Mouse (Mus musculus) forebrain, embryonic 11.5 days (tissue): ENCODE measurements around the gene Mrpl54. TPM values are rescaled to one million over a fixed set of nuclear protein-coding genes. Genes with fewer than 3 reads are reported as not detected.

Source experiments
- ATAC-seq: fragments of 200-750 bp; cut with Nextera tagmentation; replicated peaks from 2 replicates; pipeline ENCODE4 v1.8.0; 2017; ENCODE audit warnings: moderate TSS enrichment; ENCODE audit not compliant: low FRiP score
- DNase-seq: peaks from one replicate; pipeline ENCODE4 v3.0.0-alpha.2; 2017; ENCODE audit warnings: low spot score
- H3K27ac ChIP-seq: fragments of 300-500 bp; sonication (generic); 2 replicates; pipeline ENCODE4 v1.5.1; 2014; ENCODE audit warnings: low read depth, low read length
- H3K27me3 ChIP-seq: fragments of 300-500 bp; sonication (generic); 2 replicates; pipeline ENCODE4 v1.6.1; 2014; ENCODE audit warnings: mild to moderate bottlenecking, low read length, mixed read lengths; ENCODE audit not compliant: control insufficient read depth, insufficient read depth
- H3K36me3 ChIP-seq: fragments of 300-500 bp; sonication (generic); 2 replicates; pipeline ENCODE4 v1.6.1; 2014; ENCODE audit warnings: mild to moderate bottlenecking, low read length, moderate library complexity, mixed read lengths; ENCODE audit not compliant: control insufficient read depth, insufficient read depth
- H3K4me1 ChIP-seq: fragments of 300-500 bp; sonication (generic); replicated peaks from 2 replicates; pipeline ENCODE4 v1.6.1; 2014; ENCODE audit warnings: low read length, mixed read lengths; ENCODE audit not compliant: control insufficient read depth, insufficient read depth
- H3K4me2 ChIP-seq: fragments of 300-500 bp; sonication (generic); 2 replicates; pipeline ENCODE4 v1.6.1; 2014; ENCODE audit warnings: low read depth, mild to moderate bottlenecking, low read length, moderate library complexity, mixed read lengths; ENCODE audit not compliant: severe bottlenecking
- H3K4me3 ChIP-seq: fragments of 300-500 bp; sonication (generic); 2 replicates; pipeline ENCODE4 v1.5.1; 2014; ENCODE audit warnings: low read depth, low read length
- H3K9ac ChIP-seq: fragments of 300-500 bp; sonication (generic); 2 replicates; pipeline ENCODE4 v1.6.1; 2014; ENCODE audit warnings: low read length
- H3K9me3 ChIP-seq: fragments of 300-500 bp; sonication (generic); 2 replicates; pipeline ENCODE4 v1.6.1; 2016; ENCODE audit warnings: low read length, mixed read lengths; ENCODE audit not compliant: control insufficient read depth
- WGBS: fragments of 180-500 bp; shearing (Covaris S2); extraction: QIAGEN DNeasy Blood & Tissue Kit; methylation state at CpG from one replicate; pipeline ENCODE4 v1.1.7; 2014; 5-methylcytosine and 5-hydroxymethylcytosine counted together
- polyA plus RNA-seq: library from polyadenylated mRNA; unstranded; fragments of >200 nt; fragmentation: Nextera tagmentation; extraction: Ambion mirVana; gene quantifications from 2 replicates; pipeline ENCODE4 v1.2.1, GENCODE M21; 2014

Gene Mrpl54
- polyA plus RNA-seq, 1 experiment from 2014 or later = 147 TPM

DNA sequence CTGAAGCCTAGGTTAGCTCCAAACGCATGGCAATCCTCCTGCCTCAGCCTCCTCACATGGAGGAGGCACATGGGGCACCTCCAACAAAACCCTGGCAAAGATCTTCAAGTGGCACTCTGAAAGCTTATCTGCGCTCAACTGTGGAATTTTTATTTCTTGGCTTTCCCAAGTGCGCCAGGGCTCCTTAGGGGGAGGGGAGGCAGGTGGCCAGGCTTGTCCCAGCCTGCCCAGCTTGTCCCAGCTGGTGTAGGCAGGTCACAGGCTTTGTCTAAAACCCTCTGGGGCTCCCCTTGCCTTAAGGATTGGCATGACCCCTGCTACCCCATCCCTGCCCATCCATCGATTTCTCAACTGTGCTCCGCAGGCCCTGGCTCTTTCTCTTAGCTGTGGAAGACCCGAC is 17.5 kb upstream of the Mrpl54 start:
- peaks cover 2% of the 10 kb centered on the region; the same call in 1 of the 2 replicates for H3K4me1 ChIP-seq
- H3K9me3 ChIP-seq = no peaks in the 10 kb centered on the region
- H3K4me2 ChIP-seq = no peak overlapping the region
- no peak for DNase-seq
- no peak overlapping the region for H3K4me3 ChIP-seq
- H3K27me3 ChIP-seq = peaks cover 12% of the 10 kb centered on the region
- ATAC-seq = no peak
- 69% methylated on average over 6 of the region's 6 CpGs for WGBS
- no peak overlapping the region for H3K9ac ChIP-seq
- H3K27ac ChIP-seq = no peak overlapping the region
- no peaks in the 10 kb centered on the region for H3K36me3 ChIP-seq

DNA sequence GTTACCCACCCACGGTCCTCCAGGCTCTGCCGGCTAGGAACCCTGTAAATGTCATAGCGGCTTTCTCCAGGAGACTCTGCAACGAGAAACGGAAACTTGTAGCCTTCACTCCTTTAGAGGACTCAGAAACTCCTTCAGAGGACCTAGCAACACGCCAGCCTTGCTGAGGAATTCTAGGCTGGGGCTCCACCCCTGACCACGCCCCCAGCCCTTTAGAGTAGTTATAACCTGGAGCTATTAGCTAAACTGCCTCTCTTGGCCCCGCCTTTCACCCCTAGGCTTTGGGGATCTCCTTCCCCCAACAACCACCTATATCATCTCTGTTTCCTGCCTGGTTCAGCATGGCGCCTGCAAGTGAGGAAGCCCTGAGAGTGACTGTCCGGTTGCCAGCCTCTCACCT is 12.8 kb upstream of the Mrpl54 start:
- 49% methylated on average over 10 of the region's 10 CpGs for WGBS
- no peak overlapping the region for H3K4me2 ChIP-seq
- no peaks in the 10 kb centered on the region for H3K4me1 ChIP-seq
- H3K27ac ChIP-seq = no peak overlapping the region
- H3K27me3 ChIP-seq = peaks cover 5% of the 10 kb centered on the region
- no peaks in the 10 kb centered on the region for H3K36me3 ChIP-seq
- no peak overlapping the region for H3K4me3 ChIP-seq
- no peaks in the 10 kb centered on the region for H3K9me3 ChIP-seq
- H3K9ac ChIP-seq = no peak overlapping the region
- DNase-seq = no peak
- no peak for ATAC-seq

DNA sequence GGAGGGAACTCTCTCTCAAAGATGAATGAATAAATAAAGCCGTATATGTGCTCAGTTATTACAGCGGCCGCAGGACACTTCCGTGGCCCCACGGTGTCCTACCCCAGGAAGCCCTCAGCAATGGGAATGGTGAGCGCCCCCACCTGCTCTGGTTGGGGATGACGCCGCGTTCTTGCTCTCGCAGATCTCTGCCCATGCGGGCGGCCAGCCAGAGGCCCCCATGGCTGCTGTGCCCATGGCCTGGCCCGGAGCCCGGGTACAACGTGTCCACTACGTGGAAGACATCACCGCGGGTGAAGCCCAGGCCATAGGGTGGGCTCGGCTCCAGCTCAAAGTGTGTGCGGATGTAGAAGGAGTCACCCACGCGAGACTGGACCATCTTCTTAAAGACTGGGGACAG is 10.9 kb upstream of the Mrpl54 start:
- 78% methylated on average over 22 of the region's 22 CpGs for WGBS
- Histone ChIP-seq H3K4me3 (no peak overlapping the region), H3K36me3 (peaks cover 2% of the 10 kb centered on the region; the same call in 1 of the 2 replicates), H3K27me3 (no peaks in the 10 kb centered on the region), H3K4me1 (no peaks in the 10 kb centered on the region), H3K9me3 (no peaks in the 10 kb centered on the region), H3K4me2 (no peak overlapping the region), H3K9ac (no peak overlapping the region), H3K27ac (no peak overlapping the region)
- DNase-seq (no peak), ATAC-seq (no peak)

DNA sequence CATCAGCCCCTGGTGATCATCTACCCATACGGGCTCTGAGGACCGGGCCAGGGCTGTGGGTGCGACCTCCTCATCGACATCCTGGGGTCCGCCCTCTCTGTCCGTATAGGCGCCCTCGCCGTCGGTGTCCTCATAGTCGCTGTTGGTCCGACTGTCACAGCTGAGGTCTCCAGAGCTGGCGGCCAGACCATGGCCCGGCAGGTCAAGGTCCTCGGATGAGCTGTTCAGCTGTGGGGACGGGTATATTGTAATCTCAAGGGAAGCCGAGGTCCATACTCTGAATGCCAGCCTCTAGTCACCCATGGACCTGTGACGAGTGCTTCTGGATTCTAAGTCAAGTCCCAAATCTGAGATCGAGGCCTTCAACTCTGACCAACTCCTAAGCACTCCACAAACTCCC is 7.1 kb upstream of the Mrpl54 start:
- Histone ChIP-seq H3K4me2 (no peak overlapping the region), H3K4me3 (no peak overlapping the region), H3K4me1 (no peaks in the 10 kb centered on the region; the same call in 1 of the 2 replicates), H3K36me3 (peaks cover 6% of the 10 kb centered on the region; the same call in 1 of the 2 replicates), H3K9me3 (no peaks in the 10 kb centered on the region), H3K9ac (no peak overlapping the region), H3K27me3 (no peaks in the 10 kb centered on the region), H3K27ac (no peak overlapping the region)
- no peak for ATAC-seq
- no peak for DNase-seq
- 95% methylated on average over 19 of the region's 19 CpGs for WGBS

DNA sequence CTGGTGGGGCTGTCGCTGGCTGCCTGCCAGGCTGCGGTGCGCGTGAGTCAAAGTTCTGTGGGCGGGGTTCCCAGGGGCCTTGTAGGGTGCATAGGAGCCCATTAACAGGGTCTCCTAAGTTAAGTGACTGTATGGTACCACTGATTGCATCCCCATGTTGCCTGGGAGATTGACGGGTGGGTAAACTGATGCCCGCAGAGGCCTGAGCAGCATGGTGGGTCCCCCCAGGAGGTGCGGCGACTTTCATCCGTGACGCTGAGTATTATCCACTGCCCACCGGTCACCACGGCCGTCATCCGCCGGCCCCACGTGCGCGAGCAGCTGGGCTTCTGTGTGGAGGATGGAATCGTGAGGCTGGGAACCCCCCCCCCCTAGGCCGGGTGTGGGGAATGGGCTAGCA is 5.6 kb upstream of the Mrpl54 start:
- Histone ChIP-seq H3K36me3 (peaks cover 6% of the 10 kb centered on the region; the same call in 1 of the 2 replicates), H3K4me2 (no peak overlapping the region), H3K27ac (no peak overlapping the region), H3K9me3 (no peaks in the 10 kb centered on the region), H3K9ac (no peak overlapping the region), H3K27me3 (no peaks in the 10 kb centered on the region), H3K4me1 (peaks cover 4% of the 10 kb centered on the region; the same call in 1 of the 2 replicates), H3K4me3 (no peak overlapping the region)
- 97% methylated on average over 21 of the region's 21 CpGs for WGBS
- DNase-seq (no peak), ATAC-seq (no peak)

DNA sequence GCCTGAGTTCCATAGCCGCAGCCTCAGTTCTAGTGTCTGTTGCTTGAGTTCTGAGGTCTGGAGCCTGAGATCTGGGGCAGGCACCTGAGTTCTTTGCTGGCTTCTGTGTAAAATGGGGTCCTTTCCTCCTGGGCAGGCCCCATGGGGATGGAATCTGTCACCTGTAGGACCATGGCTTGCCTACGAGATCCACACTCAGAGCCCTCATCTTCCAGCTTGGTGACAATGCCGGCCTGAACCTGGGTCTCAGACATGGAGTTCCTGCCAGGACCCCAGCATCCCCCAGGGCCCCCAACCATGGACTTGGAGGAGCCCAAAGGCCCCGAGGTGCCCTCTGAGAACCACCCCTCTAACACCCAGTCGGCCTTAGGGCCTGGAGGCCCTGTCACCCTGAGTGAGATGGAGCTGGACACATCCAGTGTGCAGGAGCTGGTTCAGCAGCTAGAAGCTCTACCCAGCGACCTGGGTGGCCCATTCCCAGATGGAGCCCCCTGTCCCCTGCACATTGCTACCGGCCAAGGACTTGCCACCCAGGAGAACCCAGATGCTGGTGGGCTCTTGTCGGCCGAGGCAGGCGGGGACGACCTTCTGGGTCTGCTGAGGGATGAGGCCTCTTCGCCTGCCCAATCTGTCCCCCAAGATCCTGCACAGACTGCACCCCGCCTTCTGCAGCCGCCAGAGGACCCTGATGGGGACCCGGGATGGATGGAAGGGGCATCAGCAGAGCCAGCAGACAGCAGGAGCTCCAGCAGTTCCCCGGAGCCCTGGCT is 2.1 kb upstream of the Mrpl54 start:
- peaks cover 8% of the 10 kb centered on the region; the same call in 1 of the 2 replicates for H3K36me3 ChIP-seq
- peaks cover 9% of the 10 kb centered on the region; the same call in 1 of the 2 replicates for H3K4me1 ChIP-seq
- H3K27me3 ChIP-seq = no peaks in the 10 kb centered on the region
- peak overlapping the region; percentile 68 for H3K4me3 ChIP-seq
- no peaks in the 10 kb centered on the region for H3K9me3 ChIP-seq
- peak overlapping the region; percentile 78 for H3K4me2 ChIP-seq
- WGBS = 87% methylated on average over 16 of the region's 16 CpGs
- no peak overlapping the region for H3K27ac ChIP-seq
- DNase-seq (no peak), ATAC-seq (no peak)
- peak overlapping the region; percentile 76 for H3K9ac ChIP-seq

DNA sequence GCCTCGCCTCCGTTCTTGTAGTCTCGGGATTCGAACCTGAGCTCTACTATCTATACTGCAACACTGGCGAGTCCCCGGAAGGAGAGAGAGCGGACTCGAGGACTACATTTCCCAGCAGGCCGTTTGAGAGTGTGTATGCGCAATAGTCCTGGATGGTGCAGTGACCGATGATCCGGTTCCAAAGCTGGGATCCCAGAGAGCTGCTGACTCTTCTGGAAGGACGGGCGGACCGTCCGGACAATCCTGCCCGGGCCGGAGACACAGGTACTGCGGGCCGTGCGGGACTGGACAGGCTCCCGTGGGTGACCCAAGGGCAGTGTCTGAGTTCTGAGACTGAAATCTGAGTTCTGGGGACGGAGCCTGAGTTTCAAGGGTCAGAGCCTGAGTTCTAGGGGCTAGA is 1.3 kb upstream of the Mrpl54 start:
- peak; percentile 48 for ATAC-seq
- H3K9me3 ChIP-seq = no peaks in the 10 kb centered on the region
- peaks cover 6% of the 10 kb centered on the region; the same call in 1 of the 2 replicates for H3K36me3 ChIP-seq
- no peaks in the 10 kb centered on the region for H3K27me3 ChIP-seq
- DNase-seq = peak; percentile 83
- H3K4me1 ChIP-seq = peaks cover 9% of the 10 kb centered on the region; the same call in 1 of the 2 replicates
- peak overlapping the region; percentile 68 for H3K4me3 ChIP-seq
- no peak overlapping the region for H3K27ac ChIP-seq
- whole genome bisulfite sequencing = 4% methylated on average over 23 of the region's 23 CpGs
- H3K9ac ChIP-seq = peak overlapping the region; percentile 76
- peak overlapping the region; percentile 78 for H3K4me2 ChIP-seq

DNA sequence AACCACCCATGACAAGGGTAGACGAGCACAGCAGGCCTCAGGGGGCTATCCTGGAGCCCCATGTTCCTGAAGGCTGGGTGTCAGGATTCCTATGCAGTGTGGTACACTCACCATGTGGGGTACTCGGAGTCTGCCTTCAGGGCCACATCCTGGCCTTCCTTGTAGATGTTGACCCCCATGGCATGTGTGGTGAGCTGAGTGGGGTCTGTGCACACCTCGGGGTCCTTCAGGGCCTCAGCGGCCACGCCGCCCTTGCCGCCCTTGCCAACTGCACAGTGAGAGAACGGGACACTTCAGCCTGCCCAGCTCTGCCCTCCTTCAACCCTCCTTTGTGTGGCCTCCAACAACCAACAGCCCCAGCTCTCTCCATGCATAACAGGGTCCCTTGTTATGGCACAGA is 1.2 kb downstream of the Mrpl54 start:
- no peak overlapping the region for H3K27ac ChIP-seq
- H3K9ac ChIP-seq = peak overlapping the region; percentile 33; the same call in 1 of the 2 replicates
- WGBS = 95% methylated on average over 8 of the region's 8 CpGs
- peaks cover 2% of the 10 kb centered on the region; the same call in 1 of the 2 replicates for H3K36me3 ChIP-seq
- H3K9me3 ChIP-seq = no peaks in the 10 kb centered on the region
- no peak overlapping the region for H3K4me3 ChIP-seq
- peaks cover 9% of the 10 kb centered on the region; the same call in 1 of the 2 replicates for H3K4me1 ChIP-seq
- H3K4me2 ChIP-seq = peak overlapping the region; percentile 52; the same call in 1 of the 2 replicates
- ATAC-seq (no peak), DNase-seq (no peak)
- no peaks in the 10 kb centered on the region for H3K27me3 ChIP-seq
